Mouse (Mus musculus): ENCODE results near the gene Hfe2. TPM values are rescaled to one million over a fixed set of nuclear protein-coding genes. Genes with fewer than 3 reads are reported as not detected.

The Hfe2 gene
- polyA plus RNA-seq, 1 experiment from 2014 or later: 1.3 TPM

GRCm38 (mm10) chr3:96569966-96570605 lies 45.1 kb downstream of the Hfe2 start:
- no peak overlapping the region for H3K4me2 ChIP-seq
- no peaks in the 10 kb centered on the region for H3K9me3 ChIP-seq (ENCODE audit: control insufficient read depth, low read length)
- H3K36me3 ChIP-seq (ENCODE audit: control insufficient read depth, insufficient read depth, low read length): no peaks in the 10 kb centered on the region
- WGBS: 86% methylated on average over 11 of the region's 11 CpGs
- no peaks in the 10 kb centered on the region for H3K27me3 ChIP-seq (ENCODE audit: control insufficient read depth, insufficient read depth, low read length)
- ATAC-seq (ENCODE audit: low FRiP score) (no peak), DNase-seq (ENCODE audit: low spot score, missing footprints) (peak; percentile 69)
- H3K9ac ChIP-seq (ENCODE audit: low read length): no peak overlapping the region
- H3K27ac ChIP-seq (ENCODE audit: low read depth, low read length): no peak overlapping the region
- no peaks in the 10 kb centered on the region for H3K4me1 ChIP-seq (ENCODE audit: control insufficient read depth, insufficient read depth, low read length)
- H3K4me3 ChIP-seq (ENCODE audit: low read depth, low read length): no peak overlapping the region

- ATAC-seq (ENCODE audit: low FRiP score) (no peak), DNase-seq (ENCODE audit: low spot score, missing footprints) (no peak)
- no peaks in the 10 kb centered on the region for H3K36me3 ChIP-seq (ENCODE audit: control insufficient read depth, insufficient read depth, low read length)
- no peak overlapping the region for H3K27ac ChIP-seq (ENCODE audit: low read depth, low read length)
- no peaks in the 10 kb centered on the region for H3K27me3 ChIP-seq (ENCODE audit: control insufficient read depth, insufficient read depth, low read length)
- H3K9me3 ChIP-seq (ENCODE audit: control insufficient read depth, low read length): no peaks in the 10 kb centered on the region
- H3K4me3 ChIP-seq (ENCODE audit: low read depth, low read length): no peak overlapping the region
- 79% methylated on average over 7 of the region's 7 CpGs for WGBS
- no peak overlapping the region for H3K9ac ChIP-seq (ENCODE audit: low read length)
- H3K4me1 ChIP-seq (ENCODE audit: control insufficient read depth, insufficient read depth, low read length): no peaks in the 10 kb centered on the region
- no peak overlapping the region for H3K4me2 ChIP-seq
These were observed 45.7 kb downstream of the Hfe2 start for GRCm38 (mm10) chr3:96570643-96571042.

GRCm38 (mm10) chr3:96571336-96571735 lies 46.4 kb downstream of the Hfe2 start:
- Histone ChIP-seq H3K27ac (ENCODE audit: low read depth, low read length) (no peak overlapping the region), H3K4me3 (ENCODE audit: low read depth, low read length) (no peak overlapping the region), H3K36me3 (ENCODE audit: control insufficient read depth, insufficient read depth, low read length) (no peaks in the 10 kb centered on the region), H3K9me3 (ENCODE audit: control insufficient read depth, low read length) (no peaks in the 10 kb centered on the region), H3K4me2 (no peak overlapping the region), H3K9ac (ENCODE audit: low read length) (no peak overlapping the region), H3K4me1 (ENCODE audit: control insufficient read depth, insufficient read depth, low read length) (peaks cover under 1% of the 10 kb centered on the region; the same call in 1 of the 2 replicates), H3K27me3 (ENCODE audit: control insufficient read depth, insufficient read depth, low read length) (no peaks in the 10 kb centered on the region)
- ATAC-seq (ENCODE audit: low FRiP score): no peak
- DNase-seq (ENCODE audit: low spot score, missing footprints): no peak
- 88% methylated on average over 2 of the region's 2 CpGs for WGBS

GRCm38 (mm10) chr3:96571896-96572698 lies 47.1 kb downstream of the Hfe2 start:
- ATAC-seq (ENCODE audit: low FRiP score): no peak
- no peak overlapping the region for H3K9ac ChIP-seq (ENCODE audit: low read length)

GRCm38 (mm10) chr3:96573611-96574511 lies 48.9 kb downstream of the Hfe2 start:
- 83% methylated on average over 19 of the region's 19 CpGs for WGBS
- ATAC-seq (ENCODE audit: low FRiP score): no peak
- Histone ChIP-seq H3K4me2 (no peak overlapping the region), H3K27me3 (ENCODE audit: control insufficient read depth, insufficient read depth, low read length) (no peaks in the 10 kb centered on the region), H3K4me1 (ENCODE audit: control insufficient read depth, insufficient read depth, low read length) (peaks cover 10% of the 10 kb centered on the region), H3K9me3 (ENCODE audit: control insufficient read depth, low read length) (no peaks in the 10 kb centered on the region), H3K9ac (ENCODE audit: low read length) (no peak overlapping the region), H3K36me3 (ENCODE audit: control insufficient read depth, insufficient read depth, low read length) (no peaks in the 10 kb centered on the region), H3K27ac (ENCODE audit: low read depth, low read length) (no peak overlapping the region), H3K4me3 (ENCODE audit: low read depth, low read length) (no peak overlapping the region)
- peak; percentile 69 for DNase-seq (ENCODE audit: low spot score, missing footprints)

More at GRCm38 (mm10) chr3:96571896-96572698, 47.1 kb downstream of the Hfe2 start:
- no peaks in the 10 kb centered on the region for H3K9me3 ChIP-seq (ENCODE audit: control insufficient read depth, low read length)
- H3K27me3 ChIP-seq (ENCODE audit: control insufficient read depth, insufficient read depth, low read length): no peaks in the 10 kb centered on the region
- no peak overlapping the region for H3K4me2 ChIP-seq
- H3K4me3 ChIP-seq (ENCODE audit: low read depth, low read length): no peak overlapping the region
- no peaks in the 10 kb centered on the region for H3K36me3 ChIP-seq (ENCODE audit: control insufficient read depth, insufficient read depth, low read length)
- peaks cover 7% of the 10 kb centered on the region for H3K4me1 ChIP-seq (ENCODE audit: control insufficient read depth, insufficient read depth, low read length)
- no peak overlapping the region for H3K27ac ChIP-seq (ENCODE audit: low read depth, low read length)
- DNase-seq (ENCODE audit: low spot score, missing footprints): peak; percentile 84
- 81% methylated on average over 16 of the region's 16 CpGs for WGBS

GRCm38 (mm10) chr3:96575272-96575984 lies 50.5 kb downstream of the Hfe2 start:
- H3K27ac ChIP-seq (ENCODE audit: low read depth, low read length): no peak overlapping the region
- H3K9ac ChIP-seq (ENCODE audit: low read length): no peak overlapping the region
- H3K4me3 ChIP-seq (ENCODE audit: low read depth, low read length): no peak overlapping the region
- 88% methylated on average over 8 of the region's 8 CpGs for WGBS
- H3K9me3 ChIP-seq (ENCODE audit: control insufficient read depth, low read length): no peaks in the 10 kb centered on the region
- peaks cover 11% of the 10 kb centered on the region for H3K4me1 ChIP-seq (ENCODE audit: control insufficient read depth, insufficient read depth, low read length)
- H3K36me3 ChIP-seq (ENCODE audit: control insufficient read depth, insufficient read depth, low read length): no peaks in the 10 kb centered on the region
- DNase-seq (ENCODE audit: low spot score, missing footprints): peak; percentile 75
- no peak overlapping the region for H3K4me2 ChIP-seq
- no peaks in the 10 kb centered on the region for H3K27me3 ChIP-seq (ENCODE audit: control insufficient read depth, insufficient read depth, low read length)
- no peak for ATAC-seq (ENCODE audit: low FRiP score)

- H3K27me3 ChIP-seq (ENCODE audit: control insufficient read depth, insufficient read depth, low read length): no peaks in the 10 kb centered on the region
- no peaks in the 10 kb centered on the region for H3K36me3 ChIP-seq (ENCODE audit: control insufficient read depth, insufficient read depth, low read length)
- H3K4me2 ChIP-seq: peak overlapping the region; percentile 16; the same call in 1 of the 2 replicates
- H3K4me1 ChIP-seq (ENCODE audit: control insufficient read depth, insufficient read depth, low read length): peaks cover 15% of the 10 kb centered on the region
- peak overlapping the region; percentile 30; the same call in 1 of the 2 replicates for H3K9ac ChIP-seq (ENCODE audit: low read length)
- no peaks in the 10 kb centered on the region for H3K9me3 ChIP-seq (ENCODE audit: control insufficient read depth, low read length)
- ATAC-seq (ENCODE audit: low FRiP score) (no peak), DNase-seq (ENCODE audit: low spot score, missing footprints) (no peak)
- H3K4me3 ChIP-seq (ENCODE audit: low read depth, low read length): no peak overlapping the region
- peak overlapping the region; percentile 36; the same call in 1 of the 2 replicates for H3K27ac ChIP-seq (ENCODE audit: low read depth, low read length)
- WGBS: 80% methylated on average over 14 of the region's 14 CpGs
These were observed 51.2 kb downstream of the Hfe2 start for GRCm38 (mm10) chr3:96576005-96576658.

Measured in midbrain, embryonic 11.5 days (tissue).